Mouse (Mus musculus): ENCODE results near the gene Med25.

GRCm38 (mm10) chr7:44871181-44871580 lies 21.3 kb downstream of the Med25 start:
- no peak for TF ChIP-seq GATA1 (IDR thresholded peaks at IDR 0.05; ENCODE audit: borderline replicate concordance, low read length)
- TF ChIP-seq FLI1 (IDR thresholded peaks at IDR 0.05; ENCODE audit: low read length) = no peak
